Mouse (Mus musculus) olfactory bulb, adult 2 months (tissue): Measurements from ENCODE around the gene Rpp25. TPM values are rescaled to one million over a fixed set of nuclear protein-coding genes. Genes with fewer than 3 reads are reported as not detected.

ENCODE experiments used
- H3K27ac ChIP-seq: fragments of 200-500 bp; 2 replicates; pipeline ENCODE4 v1.5.1; 2012; ENCODE audit warnings: low read depth, low read length; ENCODE audit not compliant: insufficient read depth
- H3K4me1 ChIP-seq: fragments of 200-500 bp; 2 replicates; pipeline ENCODE4 v1.6.1; 2012; ENCODE audit warnings: low read length; ENCODE audit not compliant: control insufficient read depth, insufficient read depth
- H3K4me3 ChIP-seq: fragments of 200-500 bp; 2 replicates; pipeline ENCODE4 v1.5.1; 2012; ENCODE audit warnings: mild to moderate bottlenecking, low read depth, low read length, moderate library complexity; ENCODE audit not compliant: insufficient read depth
- CTCF ChIP-seq: fragments of 200-500 bp; IDR thresholded peaks from 2 replicates; pipeline ENCODE4 v1.5.1; 2012; ENCODE audit warnings: low read depth, mild to moderate bottlenecking, low read length, moderate library complexity; ENCODE audit not compliant: insufficient read depth
- POLR2A ChIP-seq: fragments of 200-500 bp; IDR thresholded peaks from 2 replicates; pipeline ENCODE4 v1.6.1; 2012; ENCODE audit warnings: mild to moderate bottlenecking, low read depth, low read length, moderate library complexity; ENCODE audit not compliant: insufficient read depth
- WGBS: fragments of 180-500 bp; shearing (Covaris S2); methylation state at CpG from one replicate; pipeline ENCODE4 v1.1.7; 2018; 5-methylcytosine and 5-hydroxymethylcytosine counted together
- polyA plus RNA-seq: library from polyadenylated mRNA; stranded (reverse); fragments of >200 nt; gene quantifications from 2 replicates; pipeline ENCODE4 v1.2.4, GENCODE M21; 2012; ENCODE audit warnings: low replicate concordance; ENCODE audit not compliant: missing spikeins, insufficient read depth, insufficient read length

The Rpp25 gene
- polyA plus RNA-seq, 1 experiment: not detected

GRCm38 (mm10) chr9:57524439-57524838 lies 20.6 kb downstream of the Rpp25 start:
- Histone ChIP-seq H3K27ac (no peak overlapping the region), H3K4me1 (peaks cover 5% of the 10 kb centered on the region), H3K4me3 (peak overlapping the region; percentile 21)
- TF ChIP-seq POLR2A (no peak), CTCF (no peak)

- TF ChIP-seq POLR2A (no peak), CTCF (no peak)
- 26% methylated on average over 2 of the region's 2 CpGs for WGBS
- Histone ChIP-seq H3K4me1 (peaks cover 5% of the 10 kb centered on the region), H3K27ac (no peak overlapping the region), H3K4me3 (no peak overlapping the region)
Measured at GRCm38 (mm10) chr9:57525516-57525915, 21.7 kb downstream of the Rpp25 start.

GRCm38 (mm10) chr9:57526435-57526834 lies 22.6 kb downstream of the Rpp25 start:
- Histone ChIP-seq H3K4me1 (peaks cover 5% of the 10 kb centered on the region), H3K4me3 (no peak overlapping the region), H3K27ac (no peak overlapping the region)
- TF ChIP-seq CTCF (no peak), POLR2A (no peak)

- Histone ChIP-seq H3K4me1 (peaks cover 6% of the 10 kb centered on the region), H3K4me3 (no peak overlapping the region), H3K27ac (no peak overlapping the region)
- 90% methylated on average over 1 of the region's 1 CpGs for WGBS
- no peak for TF ChIP-seq CTCF
- TF ChIP-seq POLR2A: no peak
Measured at GRCm38 (mm10) chr9:57531946-57532345, 28.1 kb downstream of the Rpp25 start.

GRCm38 (mm10) chr9:57536362-57536761 lies 32.5 kb downstream of the Rpp25 start:
- H3K4me1 ChIP-seq: peaks cover 14% of the 10 kb centered on the region
- H3K27ac ChIP-seq: no peak overlapping the region
- no peak overlapping the region for H3K4me3 ChIP-seq
- WGBS: 85% methylated on average over 5 of the region's 5 CpGs
- TF ChIP-seq POLR2A (no peak), CTCF (no peak)

DNA sequence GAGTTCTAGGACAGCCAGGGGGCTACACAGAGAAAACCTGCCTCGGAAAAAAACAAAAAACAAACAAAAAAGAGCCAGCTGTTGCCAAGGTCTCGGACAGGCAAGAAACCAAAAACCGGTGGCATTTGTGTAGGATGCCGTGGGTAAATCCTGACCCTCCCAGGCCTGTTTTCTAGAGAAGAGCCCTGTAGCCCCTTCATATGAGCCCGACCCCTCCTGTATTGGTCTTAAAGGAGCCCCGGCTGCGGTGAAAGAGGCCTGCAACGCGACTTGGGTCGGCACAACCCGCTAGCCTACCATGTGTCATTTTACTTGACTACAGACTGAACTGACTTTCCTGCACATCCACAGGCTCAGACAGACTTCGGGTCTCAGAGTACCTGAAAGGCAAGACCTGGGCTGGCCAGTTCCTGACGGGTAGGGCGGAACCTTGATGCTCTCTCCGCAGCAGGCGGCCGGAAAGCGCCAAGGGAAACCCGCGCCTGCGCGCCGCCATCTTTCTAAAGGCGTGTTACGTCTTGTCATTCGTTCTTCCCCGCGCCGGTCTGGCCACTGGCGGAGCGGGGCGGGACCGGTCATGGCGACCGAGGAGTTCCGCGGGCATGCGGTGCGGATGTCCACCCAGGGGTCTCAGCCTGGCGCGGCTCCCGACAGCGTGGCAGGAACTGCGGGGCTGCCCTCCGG lies 33.4 kb downstream of the Rpp25 start, which contains the start of gene Fam219b:
TSS of gene Fam219b (plus strand) at position 485 of the 684 bp plus-strand sequence.
- H3K4me3 ChIP-seq: peak within 1 kb of the TSS; percentile 61
- peak within 1 kb of the TSS; percentile 91 for H3K27ac ChIP-seq
- TF ChIP-seq POLR2A (peak; percentile 37; the same call in 1 of the 2 replicates), CTCF (no peak; the same call in 1 of the 2 replicates)
- H3K4me1 ChIP-seq: peaks cover 14% of the 10 kb centered on the region
- WGBS: under 1% methylated on average over 45 of the region's 45 CpGs

GRCm38 (mm10) chr9:57537728-57538181 lies 33.9 kb downstream of the Rpp25 start:
- TF ChIP-seq CTCF (no peak), POLR2A (peak; percentile 9; the same call in 1 of the 2 replicates)
- peaks cover 14% of the 10 kb centered on the region for H3K4me1 ChIP-seq
- WGBS: under 1% methylated on average over 24 of the region's 24 CpGs
- H3K4me3 ChIP-seq: peak overlapping the region; percentile 61
- peak overlapping the region; percentile 91 for H3K27ac ChIP-seq

DNA sequence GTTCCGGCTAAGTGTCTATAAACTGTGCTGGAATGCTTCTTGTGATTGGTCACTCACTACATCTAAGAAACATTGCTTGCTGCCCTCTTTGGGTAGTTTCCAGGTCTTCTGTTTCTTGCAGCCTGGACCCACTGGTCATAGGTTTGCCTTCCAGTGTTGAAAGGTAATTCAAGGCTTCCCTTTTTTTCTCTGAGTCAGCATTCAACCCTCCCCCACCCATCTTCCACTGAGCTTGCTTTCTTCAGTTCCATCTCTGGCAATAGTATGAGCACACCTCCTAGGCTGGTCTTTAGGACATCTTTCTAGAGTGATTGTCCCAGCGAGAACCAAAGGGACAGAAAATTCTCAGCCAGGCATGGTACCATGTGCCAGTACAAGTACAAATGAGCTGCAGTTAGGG lies 35.7 kb downstream of the Rpp25 start:
- H3K4me3 ChIP-seq: no peak overlapping the region
- peaks cover 14% of the 10 kb centered on the region for H3K4me1 ChIP-seq
- 90% methylated on average over 2 of the region's 2 CpGs for WGBS
- H3K27ac ChIP-seq: no peak overlapping the region
- TF ChIP-seq POLR2A (no peak), CTCF (no peak)

- H3K4me1 ChIP-seq: peaks cover 14% of the 10 kb centered on the region
- TF ChIP-seq POLR2A (no peak), CTCF (no peak)
- 0% methylated on average over 1 of the region's 1 CpGs for WGBS
- no peak overlapping the region for H3K27ac ChIP-seq
- no peak overlapping the region for H3K4me3 ChIP-seq
Measured at GRCm38 (mm10) chr9:57541312-57541711, 37.5 kb downstream of the Rpp25 start.
